ENCODE assay signal across 11 mouse cellular contexts in the genomic region with DNA sequence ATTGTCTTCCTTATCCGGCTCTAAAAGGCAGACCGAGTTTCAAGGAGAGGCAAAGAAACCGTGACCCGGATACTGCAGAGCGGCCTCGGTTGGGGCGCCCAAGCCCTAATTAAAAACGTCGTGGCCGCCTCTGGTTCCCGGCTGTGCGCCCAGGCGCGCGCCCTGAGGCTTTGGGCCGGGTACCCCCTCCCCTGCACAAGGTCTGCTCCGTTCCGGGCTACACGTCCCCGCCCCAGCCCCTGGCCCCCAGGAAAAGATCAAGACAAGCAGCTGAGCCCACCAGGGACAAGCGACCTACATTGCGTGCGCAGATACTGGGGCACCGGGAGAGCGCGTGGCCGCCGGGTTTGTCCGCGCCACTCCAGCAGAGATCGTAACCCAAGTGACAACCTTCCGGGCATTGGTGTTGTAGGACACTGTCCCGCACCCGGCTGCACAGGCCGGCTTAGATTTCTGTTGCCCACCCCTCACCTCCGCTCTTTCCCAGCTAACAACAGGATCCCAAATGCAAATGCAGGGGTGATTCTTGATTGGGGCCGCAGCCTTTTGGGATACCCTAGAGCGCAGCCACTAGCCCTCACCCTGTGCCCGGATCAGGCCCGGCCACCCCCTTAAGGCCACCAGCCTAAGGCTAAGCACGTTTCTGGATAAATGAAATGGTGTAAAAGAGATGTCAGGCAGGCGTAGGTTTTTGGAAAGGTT. TPM values are rescaled to one million over a fixed set of nuclear protein-coding genes. Genes with fewer than 3 reads are reported as not detected.
DNase-seq lines count a peak whose midpoint lies in the region; ATAC-seq and TF ChIP-seq lines count a peak whose summit lies in the region.
"Had no signal": no experiment of that assay in that cellular context is flagged by ENCODE, and none has a peak within 500 bp of the region (broad histone marks: within the 10 kb centered on the region; RNA-seq: fewer than 3 reads in every experiment).

No protein-coding gene starts in this region.

- no peak for TF ChIP-seq CTCF in midbrain, postnatal 0 days (IDR thresholded peaks at IDR 0.05)

- no peak for DNase-seq in liver
- no peak for DNase-seq in midbrain, postnatal 0 days (ENCODE audit: low spot score)
- DNase-seq in left cerebral cortex, postnatal 25 days (ENCODE audit: low spot score in 2 of 2) = no peak
- DNase-seq in thymus, postnatal 10 days (ENCODE audit: low spot score in 2 of 2) = no peak
- DNase-seq in kidney, adult 11 months = no peak
- DNase-seq: gastrocnemius, postnatal 36 days; thymus, adult 2 months had no signal

- H3K9me3 ChIP-seq in liver, embryonic 12.5 days (replicated peaks) = no peaks in the 10 kb centered on the region
- H3K9me3 ChIP-seq in embryonic facial prominence, embryonic 15.5 days (replicated peaks) = no peaks in the 10 kb centered on the region
- no peaks in the 10 kb centered on the region for H3K9me3 ChIP-seq in hindbrain, embryonic 13.5 days
- H3K9me3 ChIP-seq in midbrain, postnatal 0 days (ENCODE audit: low read length) = no peaks in the 10 kb centered on the region
- H3K9me3 ChIP-seq: liver, embryonic 15.5 days had no signal

- no peak overlapping the region for H3K4me3 ChIP-seq in liver, embryonic 12.5 days
- peak overlapping the region; percentile 17 for H3K4me3 ChIP-seq in embryonic facial prominence, embryonic 15.5 days (replicated peaks)
- H3K4me3 ChIP-seq in hindbrain, embryonic 13.5 days = peak overlapping the region; percentile 51
- 0 out of 2 replicates have a peak overlapping the region, but pooled peaks have one; percentile 0 for H3K4me3 ChIP-seq in midbrain, postnatal 0 days (ENCODE audit: low read depth, low read length)
- H3K4me3 ChIP-seq: liver, embryonic 15.5 days had no signal

- no peak overlapping the region for H3K27ac ChIP-seq in liver, embryonic 12.5 days
- H3K27ac ChIP-seq in embryonic facial prominence, embryonic 15.5 days (replicated peaks) = no peak overlapping the region
- H3K27ac ChIP-seq in hindbrain, embryonic 13.5 days = peak overlapping the region; percentile 92
- no peak overlapping the region for H3K27ac ChIP-seq in midbrain, postnatal 0 days (ENCODE audit: low read depth, low read length)
- H3K27ac ChIP-seq: liver, embryonic 15.5 days had no signal

- peaks cover 100% of the 10 kb centered on the region for H3K27me3 ChIP-seq in liver, embryonic 12.5 days (replicated peaks)
- H3K27me3 ChIP-seq in embryonic facial prominence, embryonic 15.5 days = peaks cover 97% of the 10 kb centered on the region
- H3K27me3 ChIP-seq in hindbrain, embryonic 13.5 days = peaks cover 99% of the 10 kb centered on the region
- H3K27me3 ChIP-seq in midbrain, postnatal 0 days (ENCODE audit: insufficient read depth, low read length) = peaks cover 83% of the 10 kb centered on the region

- 0 out of 2 replicates have a peak overlapping the region, but pooled peaks have one; percentile 28 for H3K4me2 ChIP-seq in liver, embryonic 12.5 days
- H3K4me2 ChIP-seq in embryonic facial prominence, embryonic 15.5 days (replicated peaks) = peak overlapping the region; percentile 40
- peak overlapping the region; percentile 67 for H3K4me2 ChIP-seq in hindbrain, embryonic 13.5 days
- no peak overlapping the region for H3K4me2 ChIP-seq in midbrain, postnatal 0 days (ENCODE audit: low read depth, low read length, poor library complexity, severe bottlenecking)
- H3K4me2 ChIP-seq: liver, embryonic 15.5 days had no signal

- ATAC-seq in liver, embryonic 12.5 days = no peak
- ATAC-seq in embryonic facial prominence, embryonic 15.5 days (ENCODE audit: insufficient number of reproducible peaks, low FRiP score, low TSS enrichment, low read depth) = no peak
- ATAC-seq in hindbrain, embryonic 13.5 days (ENCODE audit: low FRiP score) = no peak
- no peak for ATAC-seq in midbrain, postnatal 0 days (ENCODE audit: low FRiP score)

- WGBS in liver, embryonic 12.5 days (ENCODE audit: insufficient replicate concordance) = 2% methylated on average over 42 of the region's 42 CpGs
- under 1% methylated on average over 42 of the region's 42 CpGs for WGBS in embryonic facial prominence, embryonic 15.5 days
- WGBS in hindbrain, embryonic 13.5 days = 1% methylated on average over 42 of the region's 42 CpGs
- WGBS in midbrain, postnatal 0 days = 1% methylated on average over 42 of the region's 42 CpGs

- intact Hi-C loops in left cerebral cortex, postnatal 25 days (cut with DNase I) = no loop called here

- no peak overlapping the region for H3K9ac ChIP-seq in liver, embryonic 12.5 days
- no peak overlapping the region for H3K9ac ChIP-seq in embryonic facial prominence, embryonic 15.5 days
- peak overlapping the region; percentile 85 for H3K9ac ChIP-seq in hindbrain, embryonic 13.5 days
- no peak overlapping the region for H3K9ac ChIP-seq in midbrain, postnatal 0 days (replicated peaks; ENCODE audit: low read length, poor library complexity, severe bottlenecking)
- H3K9ac ChIP-seq: liver, embryonic 15.5 days had no signal

- no peaks in the 10 kb centered on the region for H3K36me3 ChIP-seq in liver, embryonic 12.5 days
- no peaks in the 10 kb centered on the region for H3K36me3 ChIP-seq in embryonic facial prominence, embryonic 15.5 days
- no peaks in the 10 kb centered on the region for H3K36me3 ChIP-seq in hindbrain, embryonic 13.5 days
- H3K36me3 ChIP-seq in midbrain, postnatal 0 days (ENCODE audit: insufficient read depth, low read length) = no peaks in the 10 kb centered on the region; the same call in 1 of the 2 replicates
- H3K36me3 ChIP-seq: liver, embryonic 15.5 days had no signal

- H3K4me1 ChIP-seq in liver, embryonic 12.5 days = peaks cover 28% of the 10 kb centered on the region
- H3K4me1 ChIP-seq in embryonic facial prominence, embryonic 15.5 days = peaks cover 69% of the 10 kb centered on the region
- peaks cover 83% of the 10 kb centered on the region for H3K4me1 ChIP-seq in hindbrain, embryonic 13.5 days (replicated peaks)
- H3K4me1 ChIP-seq in midbrain, postnatal 0 days (ENCODE audit: insufficient read depth, low read length) = no peaks in the 10 kb centered on the region

RNA-seq across cellular contexts. Expression of a gene that starts 6.3 kb away (rescaled TPM):
- polyA plus RNA-seq in liver, embryonic 12.5 days (2016; fragmentation: Nextera tagmentation; extraction: Ambion mirVana) = not detected in 2 replicates
- 0.08 TPM in 1 of 2 replicates, not detected in the other for polyA plus RNA-seq in embryonic facial prominence, embryonic 15.5 days (2015; fragmentation: Nextera tagmentation; extraction: Ambion mirVana)
- 18.5 and 25.5 TPM in 2 replicates for polyA plus RNA-seq in hindbrain, embryonic 13.5 days (2015; fragmentation: Nextera tagmentation; extraction: Ambion mirVana)
- total RNA-seq in midbrain, postnatal 0 days (2014; rRNA removed) = 1.2 and 5.5 TPM in 2 replicates
- 0.07 and 0.26 TPM in 2 replicates for polyA plus RNA-seq in midbrain, postnatal 0 days (2015; fragmentation: Nextera tagmentation; extraction: Ambion mirVana)
- under 1 TPM; 0.09 to 0.11 TPM for total RNA-seq in left cerebral cortex, postnatal 25 days (2021)
- polyA plus RNA-seq: liver, embryonic 15.5 days had no signal

Comparison
In these comparisons a context has a peak if more than half of its experiments do, and no peak if none do; other contexts are left out.
1. RNA of a gene that starts 6.3 kb away (polyA plus RNA-seq): 18.5 to 25.5 TPM in hindbrain, embryonic 13.5 days; 0.07 to 0.26 TPM in midbrain, postnatal 0 days, 0.08 TPM in embryonic facial prominence, embryonic 15.5 days and not detected in liver, embryonic 12.5 days; every median in the first group is over 10 times any median in the second.